Mouse (Mus musculus) lung, embryonic 15.5 days (tissue): ENCODE data around the gene Klhl15. TPM values are rescaled to one million over a fixed set of nuclear protein-coding genes. Genes with fewer than 3 reads are reported as not detected.

Experiments
- ATAC-seq: fragments of 200-750 bp; cut with Nextera tagmentation; 2 replicates; pipeline ENCODE4 v1.8.0; 2017; ENCODE audit warnings: moderate number of reproducible peaks, borderline replicate concordance; ENCODE audit not compliant: low FRiP score, low TSS enrichment; ENCODE audit errors: extremely low read depth
- H3K27ac ChIP-seq: fragments of 300-500 bp; sonication (generic); 2 replicates; pipeline ENCODE4 v1.5.1; 2015; ENCODE audit warnings: moderate library complexity, mild to moderate bottlenecking, inconsistent platforms
- H3K27me3 ChIP-seq: fragments of 300-500 bp; sonication (generic); 2 replicates; pipeline ENCODE4 v1.6.1; 2015; ENCODE audit warnings: inconsistent platforms
- H3K36me3 ChIP-seq: fragments of 300-500 bp; sonication (generic); 2 replicates; pipeline ENCODE4 v1.6.1; 2015; ENCODE audit warnings: inconsistent platforms
- H3K4me1 ChIP-seq: fragments of 300-500 bp; sonication (generic); 2 replicates; pipeline ENCODE4 v1.6.1; 2015; ENCODE audit warnings: inconsistent platforms
- H3K4me2 ChIP-seq: fragments of 300-500 bp; sonication (generic); 2 replicates; pipeline ENCODE4 v1.6.1; 2015; ENCODE audit warnings: inconsistent platforms, mild to moderate bottlenecking, moderate library complexity
- H3K4me3 ChIP-seq: fragments of 300-500 bp; sonication (generic); 2 replicates; pipeline ENCODE4 v1.5.1; 2015; ENCODE audit warnings: mild to moderate bottlenecking, inconsistent platforms
- H3K9ac ChIP-seq: fragments of 300-500 bp; sonication (generic); 2 replicates; pipeline ENCODE4 v1.6.1; 2015; ENCODE audit warnings: inconsistent platforms
- H3K9me3 ChIP-seq: fragments of 300-500 bp; sonication (generic); 2 replicates; pipeline ENCODE4 v1.6.1; 2016; ENCODE audit warnings: inconsistent platforms
- WGBS: fragments of 180-500 bp; shearing (Covaris S2); methylation state at CpG from one replicate; pipeline ENCODE4 v1.1.7; 2015; 5-methylcytosine and 5-hydroxymethylcytosine counted together
- microRNA-seq: library from miRNA; unstranded; fragments of <30 nt; microRNA quantifications from one replicate; pipeline ENCODE4, GENCODE M21; 2016
- polyA plus RNA-seq: library from polyadenylated mRNA; unstranded; fragments of >200 nt; fragmentation: Nextera tagmentation; extraction: Ambion mirVana; gene quantifications from 2 replicates; pipeline ENCODE4 v1.2.1, GENCODE M21; 2015

Gene Klhl15
- polyA plus RNA-seq, 1 experiment from 2014 or later, result 7.6 TPM

- no peak overlapping the region for H3K9ac ChIP-seq
- ATAC-seq, result no peak
- H3K27me3 ChIP-seq, result peaks cover 42% of the 10 kb centered on the region
- H3K4me2 ChIP-seq, result no peak overlapping the region
- H3K9me3 ChIP-seq, result no peaks in the 10 kb centered on the region
- WGBS, result 5% methylated on average over 2 of the region's 2 CpGs
- no peaks in the 10 kb centered on the region for H3K36me3 ChIP-seq
- no peak overlapping the region for H3K4me3 ChIP-seq
- no peak overlapping the region for H3K27ac ChIP-seq
- no peaks in the 10 kb centered on the region for H3K4me1 ChIP-seq
Observed at GRCm38 (mm10) chrX:94288923-94289322, 54.5 kb downstream of the Klhl15 start.

DNA sequence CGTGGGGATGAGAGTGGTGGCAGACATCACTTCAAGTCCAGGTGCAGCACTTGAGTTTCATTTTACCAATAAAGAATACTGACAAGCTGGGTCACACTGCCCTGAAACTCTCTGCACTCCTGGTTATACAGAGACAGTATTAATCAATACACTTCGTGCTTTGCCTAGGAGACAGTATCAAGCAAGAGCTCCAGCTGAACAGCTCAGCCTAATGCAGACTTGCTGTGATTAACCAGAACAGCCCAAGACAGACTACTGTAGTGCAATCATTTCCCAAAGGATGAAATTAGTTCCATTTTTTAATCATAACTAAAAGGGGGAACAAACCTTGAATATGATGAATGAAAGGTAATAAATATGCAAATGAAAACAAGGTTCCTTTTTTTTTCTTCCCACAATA lies 68.5 kb downstream of the Klhl15 start:
- peaks cover 32% of the 10 kb centered on the region; the same call in 1 of the 2 replicates for H3K27me3 ChIP-seq

GRCm38 (mm10) chrX:94321036-94321902 lies 86.9 kb downstream of the Klhl15 start:
- 76% methylated on average over 11 of the region's 11 CpGs for WGBS
- no peaks in the 10 kb centered on the region for H3K9me3 ChIP-seq
- ATAC-seq, result no peak
- H3K27ac ChIP-seq, result no peak overlapping the region
- no peaks in the 10 kb centered on the region for H3K36me3 ChIP-seq
- H3K4me3 ChIP-seq, result no peak overlapping the region
- no peak overlapping the region for H3K9ac ChIP-seq
- H3K4me2 ChIP-seq, result no peak overlapping the region
- no peaks in the 10 kb centered on the region for H3K4me1 ChIP-seq
- peaks cover 31% of the 10 kb centered on the region for H3K27me3 ChIP-seq

More for the DNA sequence above, 68.5 kb downstream of the Klhl15 start:
- Histone ChIP-seq H3K4me1 (no peaks in the 10 kb centered on the region), H3K4me3 (no peak overlapping the region), H3K9me3 (no peaks in the 10 kb centered on the region), H3K9ac (no peak overlapping the region), H3K36me3 (no peaks in the 10 kb centered on the region), H3K27ac (no peak overlapping the region), H3K4me2 (no peak overlapping the region)
- WGBS, result 53% methylated on average over 2 of the region's 2 CpGs
- ATAC-seq, result no peak

Small RNAs within 50 kb of the gene (microRNA-seq; reads per million reads assigned to microRNA genes)
- gene Mir7673, result not detected

Other genes with a start within 250 kb of the Klhl15 start
- 33.9 and 36.7 TPM in 2 replicates for gene Zfx, start 110.9 kb upstream of the Klhl15 start, polyA plus RNA-seq
- gene Eif2s3x, start 21.7 kb upstream of the Klhl15 start, polyA plus RNA-seq, result 72.6 and 73.5 TPM in 2 replicates
- not detected in 2 replicates for gene Fam90a1b, start 132.2 kb downstream of the Klhl15 start, polyA plus RNA-seq
- gene Apoo, start 132.5 kb downstream of the Klhl15 start, polyA plus RNA-seq, result 76.3 and 76.7 TPM in 2 replicates